Mouse (Mus musculus) lung, adult 2 months (tissue): ENCODE results near the gene Fry.

Experiments
- CTCF ChIP-seq: fragments of 200-500 bp; IDR thresholded peaks from 2 replicates; pipeline ENCODE4 v1.5.1; 2011; ENCODE audit warnings: mild to moderate bottlenecking, low read length, control low read depth; ENCODE audit not compliant: insufficient read depth
- POLR2A ChIP-seq: fragments of 200-500 bp; IDR thresholded peaks from 2 replicates; pipeline ENCODE4 v1.6.1; 2011; ENCODE audit warnings: low read depth, mild to moderate bottlenecking, control low read depth, low read length, borderline replicate concordance; ENCODE audit errors: extremely low read depth

DNA sequence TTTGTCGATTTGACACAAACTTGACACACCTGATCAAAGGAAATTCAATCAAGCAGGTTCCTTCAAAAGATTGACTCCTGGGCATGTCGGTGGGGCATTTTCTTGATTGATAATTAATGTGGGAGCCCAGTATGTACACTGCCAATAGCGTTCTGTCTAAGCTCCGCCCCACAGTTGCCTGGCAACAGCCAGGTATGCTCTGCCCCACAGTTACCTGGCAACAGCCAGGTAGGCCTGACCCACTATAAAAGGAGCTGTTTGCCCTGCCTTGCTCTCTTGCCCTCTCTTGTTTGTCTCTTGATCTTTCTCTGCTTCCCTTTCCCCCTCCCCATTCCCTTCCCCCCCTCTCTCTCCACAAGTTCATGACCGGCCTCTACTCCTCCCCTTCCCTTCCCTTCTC is 35.3 kb upstream of the Fry start:
- TF ChIP-seq CTCF (no peak), POLR2A (no peak)
